Mouse (Mus musculus) liver, embryonic 14.5 days (tissue): Measurements from ENCODE around the gene Dbndd1.

Experiments used
- CTCF ChIP-seq: IDR thresholded peaks from 2 replicates; pipeline ENCODE4 v1.5.1; 2016; ENCODE audit warnings: antibody characterized with exemption, low read depth, control low read depth
- EP300 ChIP-seq: IDR thresholded peaks from 2 replicates; pipeline ENCODE4 v1.6.1; 2016; ENCODE audit warnings: antibody characterized with exemption, low read depth

- no peak for TF ChIP-seq CTCF
- no peak for TF ChIP-seq EP300
These were observed 22.4 kb downstream of the Dbndd1 start for GRCm38 (mm10) chr8:123492898-123493297.
